Mouse (Mus musculus) liver, postnatal 0 days (tissue): ENCODE measurements around the gene Ptges.

ENCODE experiments used
- CTCF ChIP-seq: sonication (generic); IDR thresholded peaks from 2 replicates; pipeline ENCODE4 v1.5.1; 2016; ENCODE audit warnings: antibody characterized with exemption, low read depth
- EP300 ChIP-seq: IDR thresholded peaks from 2 replicates; pipeline ENCODE4 v1.6.1; 2016; ENCODE audit warnings: antibody characterized with exemption, low read depth, mild to moderate bottlenecking

GRCm38 (mm10) chr2:30881215-30881614, 48.4 kb downstream of the Ptges start:
- TF ChIP-seq CTCF (no peak), EP300 (no peak)
